Mouse (Mus musculus): Measurements from ENCODE around the gene Dennd5a.
A peak's percentile ranks its signal among the peaks of the same experiment; 100 is the strongest.

Gene Dennd5a

GRCm38 (mm10) chr7:109963707-109964106 is 3.4 kb upstream of the Dennd5a start:
- DNase-seq (ENCODE audit: low read depth, low spot score), result no peak

GRCm38 (mm10) chr7:109962596-109962995 is 2.3 kb upstream of the Dennd5a start:
- DNase-seq (ENCODE audit: low read depth, low spot score), result no peak

GRCm38 (mm10) chr7:109961570-109961969 is 1.3 kb upstream of the Dennd5a start:
- DNase-seq (ENCODE audit: low read depth, low spot score), result no peak

GRCm38 (mm10) chr7:109960613-109961154 is 414 bp upstream of the Dennd5a start:
- no peak for DNase-seq (ENCODE audit: low read depth, low spot score)

- no peak for DNase-seq (ENCODE audit: low read depth, low spot score)
These were observed 1.2 kb downstream of the Dennd5a start for GRCm38 (mm10) chr7:109958843-109959715.

GRCm38 (mm10) chr7:109957996-109958789 is 2.1 kb downstream of the Dennd5a start:
- no peak for DNase-seq (ENCODE audit: low read depth, low spot score)

GRCm38 (mm10) chr7:109954622-109955401 is 5.5 kb downstream of the Dennd5a start:
- no peak for DNase-seq (ENCODE audit: low read depth, low spot score)

GRCm38 (mm10) chr7:109951297-109951696 is 9.0 kb downstream of the Dennd5a start:
- DNase-seq (ENCODE audit: low read depth, low spot score), result no peak

GRCm38 (mm10) chr7:109944421-109945034 is 15.7 kb downstream of the Dennd5a start:
- no peak for DNase-seq (ENCODE audit: low read depth, low spot score)

GRCm38 (mm10) chr7:109929628-109930027 is 30.6 kb downstream of the Dennd5a start:
- DNase-seq (ENCODE audit: low read depth, low spot score), result no peak

GRCm38 (mm10) chr7:109928365-109928764 is 31.9 kb downstream of the Dennd5a start:
- DNase-seq (ENCODE audit: low read depth, low spot score), result no peak

- no peak for DNase-seq (ENCODE audit: low read depth, low spot score)
These were observed 35.3 kb downstream of the Dennd5a start for GRCm38 (mm10) chr7:109924965-109925364.

- no peak for DNase-seq (ENCODE audit: low read depth, low spot score)
These were observed 37.4 kb downstream of the Dennd5a start for GRCm38 (mm10) chr7:109922889-109923288.

GRCm38 (mm10) chr7:109906165-109906564 is 54.1 kb downstream of the Dennd5a start:
- no peak for DNase-seq (ENCODE audit: low read depth, low spot score)

GRCm38 (mm10) chr7:109900921-109901320 is 59.3 kb downstream of the Dennd5a start:
- DNase-seq (ENCODE audit: low read depth, low spot score), result no peak

GRCm38 (mm10) chr7:109898911-109899310 is 61.4 kb downstream of the Dennd5a start:
- DNase-seq (ENCODE audit: low read depth, low spot score), result no peak

GRCm38 (mm10) chr7:109892530-109892929 is 67.7 kb downstream of the Dennd5a start:
- peak; percentile 50 for DNase-seq (ENCODE audit: low read depth, low spot score)

GRCm38 (mm10) chr7:109891786-109892185 is 68.5 kb downstream of the Dennd5a start:
- DNase-seq (ENCODE audit: low read depth, low spot score), result no peak

GRCm38 (mm10) chr7:109890256-109890655 is 70.0 kb downstream of the Dennd5a start:
- no peak for DNase-seq (ENCODE audit: low read depth, low spot score)

- DNase-seq (ENCODE audit: low read depth, low spot score), result no peak
These were observed 71.0 kb downstream of the Dennd5a start for GRCm38 (mm10) chr7:109889300-109889699.

GRCm38 (mm10) chr7:109886249-109886648 is 74.0 kb downstream of the Dennd5a start:
- DNase-seq (ENCODE audit: low read depth, low spot score), result no peak

All from retina, postnatal 7 days (tissue).